ENCODE assay signal across 9 mouse cellular contexts in the genomic region with DNA sequence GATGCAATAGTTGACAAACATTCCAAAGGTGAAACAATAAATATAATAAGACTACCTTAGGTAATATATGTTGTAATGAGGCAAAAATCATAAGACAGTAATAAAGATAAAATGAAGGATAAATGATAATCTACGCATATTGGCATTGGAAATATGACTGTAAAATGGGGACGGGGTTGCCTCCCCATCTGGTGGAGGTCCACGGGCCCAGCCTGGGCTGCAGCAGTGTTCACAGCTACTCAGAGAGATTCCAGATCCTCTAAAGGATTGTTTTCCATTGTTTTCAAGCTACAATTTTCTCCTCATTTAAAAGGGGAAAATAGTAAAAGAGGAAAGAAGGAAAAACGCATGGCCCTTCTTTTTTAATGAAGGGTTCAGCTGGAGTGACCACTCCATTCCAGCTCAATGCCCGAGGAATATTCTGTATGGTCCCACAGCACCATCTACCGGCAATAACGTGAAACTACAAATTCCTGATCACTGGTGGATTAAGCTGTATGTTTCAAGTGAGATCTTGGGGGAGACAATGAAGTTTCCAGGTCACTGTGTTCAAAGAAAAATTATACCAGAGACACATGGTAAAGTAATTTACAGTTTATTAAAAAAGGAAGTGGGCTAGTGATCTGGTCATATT. TPM values are rescaled to one million over a fixed set of nuclear protein-coding genes. Genes with fewer than 3 reads are reported as not detected.
DNase-seq lines count a peak whose midpoint lies in the region; ATAC-seq and TF ChIP-seq lines count a peak whose summit lies in the region.
"Had no signal": no experiment of that assay in that cellular context is flagged by ENCODE, and none has a peak within 500 bp of the region (broad histone marks: within the 10 kb centered on the region; RNA-seq: fewer than 3 reads in every experiment).

No protein-coding gene starts in this region.

- TF ChIP-seq POLR2A in spleen, adult 2 months (IDR thresholded peaks at IDR 0.05; ENCODE audit: low read depth, low read length) = no peak

- no peak overlapping the region for H3K27ac ChIP-seq in spleen, adult 2 months (ENCODE audit: insufficient read depth, low read length)
- H3K27ac ChIP-seq in embryonic facial prominence, embryonic 10.5 days (replicated peaks) = no peak overlapping the region
- no peak overlapping the region for H3K27ac ChIP-seq in hindbrain, embryonic 12.5 days
- H3K27ac ChIP-seq: neural tube, embryonic 12.5 days had no signal

- no peak overlapping the region for H3K4me3 ChIP-seq in spleen, adult 2 months (ENCODE audit: extremely low read depth, insufficient read depth, insufficient read length)
- no peak overlapping the region for H3K4me3 ChIP-seq in embryonic facial prominence, embryonic 10.5 days
- H3K4me3 ChIP-seq in hindbrain, embryonic 12.5 days = no peak overlapping the region
- H3K4me3 ChIP-seq: neural tube, embryonic 12.5 days had no signal

- H3K4me2 ChIP-seq in hindbrain, embryonic 12.5 days (replicated peaks) = no peak overlapping the region
- H3K4me2 ChIP-seq: neural tube, embryonic 12.5 days had no signal

- H3K9ac ChIP-seq in hindbrain, embryonic 12.5 days = no peak overlapping the region
- H3K9ac ChIP-seq: neural tube, embryonic 12.5 days had no signal

- no peaks in the 10 kb centered on the region for H3K9me3 ChIP-seq in embryonic facial prominence, embryonic 10.5 days
- no peaks in the 10 kb centered on the region for H3K9me3 ChIP-seq in hindbrain, embryonic 12.5 days (replicated peaks)
- H3K9me3 ChIP-seq: neural tube, embryonic 12.5 days had no signal

- no peaks in the 10 kb centered on the region for H3K4me1 ChIP-seq in spleen, adult 2 months (ENCODE audit: control insufficient read depth, insufficient read depth, insufficient read length)
- H3K4me1 ChIP-seq in embryonic facial prominence, embryonic 10.5 days = no peaks in the 10 kb centered on the region
- H3K4me1 ChIP-seq in hindbrain, embryonic 12.5 days = no peaks in the 10 kb centered on the region
- H3K4me1 ChIP-seq: neural tube, embryonic 12.5 days had no signal

- H3K36me3 ChIP-seq in spleen, adult 2 months (ENCODE audit: control insufficient read depth, insufficient read depth, low read length) = no peaks in the 10 kb centered on the region
- H3K36me3 ChIP-seq in embryonic facial prominence, embryonic 10.5 days (replicated peaks) = no peaks in the 10 kb centered on the region
- H3K36me3 ChIP-seq in hindbrain, embryonic 12.5 days = no peaks in the 10 kb centered on the region
- H3K36me3 ChIP-seq: neural tube, embryonic 12.5 days had no signal

- no peaks in the 10 kb centered on the region for H3K27me3 ChIP-seq in spleen, adult 2 months (ENCODE audit: control insufficient read depth, insufficient read depth, low read length)
- H3K27me3 ChIP-seq in embryonic facial prominence, embryonic 10.5 days (replicated peaks; ENCODE audit: low read depth, poor library complexity, severe bottlenecking) = no peaks in the 10 kb centered on the region
- no peaks in the 10 kb centered on the region for H3K27me3 ChIP-seq in hindbrain, embryonic 12.5 days
- H3K27me3 ChIP-seq: neural tube, embryonic 12.5 days had no signal

- peak; percentile 14 to 25 for DNase-seq in spleen, adult 2 months (ENCODE audit: low read depth in 1 of 2, low spot score in 2 of 2)
- DNase-seq in spleen, adult 12 weeks (ENCODE audit: low spot score) = no peak
- peak; percentile 67 for DNase-seq in adrenal gland, postnatal 14 days
- DNase-seq in embryonic facial prominence, embryonic 10.5 days (ENCODE audit: low spot score) = peak; percentile 50
- DNase-seq in layer of hippocampus, postnatal 10 days (ENCODE audit: low spot score in 2 of 2) = peak; percentile 64 to 69
- peak; percentile 16 for DNase-seq in testis, postnatal 14 days (ENCODE audit: low spot score)

- WGBS in spleen, adult 2 months = 36% methylated on average over 7 of the region's 7 CpGs
- 40% methylated on average over 7 of the region's 7 CpGs for WGBS in embryonic facial prominence, embryonic 10.5 days
- 40% methylated on average over 7 of the region's 7 CpGs for WGBS in hindbrain, embryonic 12.5 days

- ATAC-seq in hindbrain, embryonic 12.5 days (ENCODE audit: low FRiP score) = 0 out of 2 replicates have a peak, but pooled peaks have one; percentile 63
- ATAC-seq in megakaryocyte-erythroid progenitor cell, adult 5-6 weeks (replicated peaks; ENCODE audit: low FRiP score, low TSS enrichment, poor library complexity, severe bottlenecking) = 0 out of 2 replicates have a peak, but pooled peaks have one; percentile 35

- peak; percentile 47; the same call in 1 of the 2 replicates for TF ChIP-seq CTCF in spleen, adult 2 months (IDR thresholded peaks at IDR 0.05; ENCODE audit: extremely low read depth, insufficient read depth, insufficient read length, insufficient replicate concordance)

RNA-seq across cellular contexts. Expression of a gene that starts 50.8 kb away (rescaled TPM):
- not detected in 2 replicates for polyA plus RNA-seq in spleen, adult 2 months (2012; rRNA removed)
- 1.4 TPM in 1 of 2 replicates, not detected in the other for total RNA-seq in adrenal gland, postnatal 14 days (2021)
- polyA plus RNA-seq in embryonic facial prominence, embryonic 10.5 days (2016; fragmentation: Nextera tagmentation; extraction: Ambion mirVana) = not detected in 2 replicates
- not detected in 2 replicates for polyA plus RNA-seq in hindbrain, embryonic 12.5 days (2016; fragmentation: Nextera tagmentation; extraction: Ambion mirVana)
- total RNA-seq in layer of hippocampus, postnatal 10 days (2021) = under 1 TPM in 1 of 2 experiments, not detected in 1; 0.74 TPM
- total RNA-seq in megakaryocyte-erythroid progenitor cell, adult 5-6 weeks (2014; fragmentation: Nextera tagmentation) = 0.50 TPM in 1 of 2 replicates, not detected in the other
- total RNA-seq in megakaryocyte-erythroid progenitor cell, adult 5-6 weeks (2017) = 0.56 TPM in 1 of 2 replicates, not detected in the other
- polyA plus RNA-seq: neural tube, embryonic 12.5 days had no signal
